Mouse (Mus musculus): ENCODE measurements at regions not wholly inside any gene's neighbourhood (a gene's known extent, or its start where the extent isn't known, plus 50 kb on each side); places are given as distances from the start of the nearest gene placed in this dataset.
A peak's percentile ranks its signal among the peaks of the same experiment; 100 is the strongest.

GRCm38 (mm10) chr10:7289773-7290411 lies 77.9 kb upstream of the Cnksr3 start:
- DNase-seq, result no peak
- intact Hi-C loops (cut with DNase I), result no loop called here
- TF ChIP-seq CTCF (IDR thresholded peaks at IDR 0.05), result no peak
- Histone ChIP-seq H3K4me3 (peak overlapping the region; percentile 32), H3K27ac (0 out of 2 replicates have a peak overlapping the region, but pooled peaks have one; percentile 6)

- Histone ChIP-seq H3K27ac (no peak overlapping the region), H3K4me3 (no peak overlapping the region)
- DNase-seq, result no peak
- intact Hi-C loops (cut with DNase I), result no loop called here
- no peak for TF ChIP-seq CTCF (IDR thresholded peaks at IDR 0.05)
These were observed 73.3 kb upstream of the Cnksr3 start for GRCm38 (mm10) chr10:7285112-7285905.

GRCm38 (mm10) chr10:7280429-7280828 lies 68.4 kb upstream of the Cnksr3 start:
- H3K4me3 ChIP-seq, result no peak overlapping the region
- H3K27ac ChIP-seq, result no peak overlapping the region
- no peak for TF ChIP-seq CTCF (IDR thresholded peaks at IDR 0.05)
- no peak for DNase-seq
- intact Hi-C loops (cut with DNase I), result no loop called here

GRCm38 (mm10) chr10:7278820-7279219 lies 66.8 kb upstream of the Cnksr3 start:
- no peak overlapping the region for H3K4me3 ChIP-seq
- no peak for TF ChIP-seq CTCF (IDR thresholded peaks at IDR 0.05)
- intact Hi-C loops (cut with DNase I), result no loop called here
- DNase-seq, result no peak
- H3K27ac ChIP-seq, result no peak overlapping the region

GRCm38 (mm10) chr10:7275357-7275756 lies 63.3 kb upstream of the Cnksr3 start:
- no peak for DNase-seq
- TF ChIP-seq CTCF (IDR thresholded peaks at IDR 0.05), result no peak
- Histone ChIP-seq H3K4me3 (no peak overlapping the region), H3K27ac (no peak overlapping the region)
- intact Hi-C loops (cut with DNase I), result no loop called here

GRCm38 (mm10) chr10:7274422-7274821 lies 62.4 kb upstream of the Cnksr3 start:
- Histone ChIP-seq H3K27ac (no peak overlapping the region; the same call in 1 of the 2 replicates), H3K4me3 (no peak overlapping the region)
- DNase-seq, result no peak
- intact Hi-C loops (cut with DNase I), result loop anchor here (5.0 kb wide), 1 partner anchor 62 kb away; the partner anchor contains the start of gene Cnksr3
- no peak for TF ChIP-seq CTCF (IDR thresholded peaks at IDR 0.05)

GRCm38 (mm10) chr10:7271156-7271555 lies 59.1 kb upstream of the Cnksr3 start:
- DNase-seq, result no peak
- no peak for TF ChIP-seq CTCF (IDR thresholded peaks at IDR 0.05)
- Histone ChIP-seq H3K27ac (no peak overlapping the region), H3K4me3 (no peak overlapping the region)
- intact Hi-C loops (cut with DNase I), result loop anchor here (5.0 kb wide), 1 partner anchor 59 kb away; the partner anchor contains the start of gene Cnksr3

- intact Hi-C loops (cut with DNase I), result no loop called here
- Histone ChIP-seq H3K4me3 (no peak overlapping the region), H3K27ac (no peak overlapping the region)
- TF ChIP-seq CTCF (IDR thresholded peaks at IDR 0.05), result no peak
- DNase-seq, result no peak
These were observed 56.5 kb upstream of the Cnksr3 start for GRCm38 (mm10) chr10:7268386-7269033.

- TF ChIP-seq CTCF (IDR thresholded peaks at IDR 0.05), result no peak
- H3K4me3 ChIP-seq, result no peak overlapping the region
- DNase-seq, result no peak
- no peak overlapping the region for H3K27ac ChIP-seq
- intact Hi-C loops (cut with DNase I), result no loop called here
These were observed 55.9 kb upstream of the Cnksr3 start for GRCm38 (mm10) chr10:7267903-7268302.

- H3K4me3 ChIP-seq, result no peak overlapping the region
- no peak for DNase-seq
- intact Hi-C loops (cut with DNase I), result no loop called here
- no peak overlapping the region for H3K27ac ChIP-seq
- no peak for TF ChIP-seq CTCF (IDR thresholded peaks at IDR 0.05)
These were observed 55.1 kb upstream of the Cnksr3 start for GRCm38 (mm10) chr10:7267106-7267505.

- no peak for TF ChIP-seq CTCF (IDR thresholded peaks at IDR 0.05)
- Histone ChIP-seq H3K27ac (no peak overlapping the region), H3K4me3 (no peak overlapping the region)
- intact Hi-C loops (cut with DNase I), result no loop called here
- DNase-seq, result no peak
These were observed 53.4 kb upstream of the Cnksr3 start for GRCm38 (mm10) chr10:7265412-7265811.

- H3K4me3 ChIP-seq, result no peak overlapping the region
- no peak for DNase-seq
These were observed 52.7 kb upstream of the Cnksr3 start for GRCm38 (mm10) chr10:7264721-7265120.

More at GRCm38 (mm10) chr10:7264721-7265120, 52.7 kb upstream of the Cnksr3 start:
- H3K27ac ChIP-seq, result no peak overlapping the region
- no peak for TF ChIP-seq CTCF (IDR thresholded peaks at IDR 0.05)
- intact Hi-C loops (cut with DNase I), result no loop called here
